Mouse (Mus musculus) lung, postnatal 4 days (tissue): Measurements from ENCODE around the gene Srsf10.

Experiments used
- DNase-seq, 2 experiments: peaks; one replicate each; pipeline ENCODE4 v3.0.0; 2021

Srsf10 gene

DNA sequence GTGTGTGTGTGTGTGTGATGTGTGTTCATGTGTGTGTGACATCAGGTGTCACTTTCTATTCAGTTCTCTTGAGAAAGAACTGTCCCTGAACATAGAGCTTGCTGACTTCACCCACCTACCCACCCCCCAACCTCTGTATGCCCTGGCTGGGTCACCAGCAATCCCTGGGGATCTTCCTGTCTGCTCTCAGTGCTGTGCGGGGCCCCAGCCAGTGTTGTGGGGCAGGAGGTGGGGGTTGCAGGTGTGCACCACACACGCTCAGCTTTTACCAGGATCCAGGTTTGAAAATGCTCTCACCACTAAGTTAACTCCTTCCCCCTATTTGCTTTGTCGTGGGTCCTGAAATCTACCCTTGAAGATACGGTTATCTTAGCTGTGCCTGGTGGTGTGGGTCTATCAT, 30.6 kb downstream of the Srsf10 start:
- DNase-seq, result no peak

DNA sequence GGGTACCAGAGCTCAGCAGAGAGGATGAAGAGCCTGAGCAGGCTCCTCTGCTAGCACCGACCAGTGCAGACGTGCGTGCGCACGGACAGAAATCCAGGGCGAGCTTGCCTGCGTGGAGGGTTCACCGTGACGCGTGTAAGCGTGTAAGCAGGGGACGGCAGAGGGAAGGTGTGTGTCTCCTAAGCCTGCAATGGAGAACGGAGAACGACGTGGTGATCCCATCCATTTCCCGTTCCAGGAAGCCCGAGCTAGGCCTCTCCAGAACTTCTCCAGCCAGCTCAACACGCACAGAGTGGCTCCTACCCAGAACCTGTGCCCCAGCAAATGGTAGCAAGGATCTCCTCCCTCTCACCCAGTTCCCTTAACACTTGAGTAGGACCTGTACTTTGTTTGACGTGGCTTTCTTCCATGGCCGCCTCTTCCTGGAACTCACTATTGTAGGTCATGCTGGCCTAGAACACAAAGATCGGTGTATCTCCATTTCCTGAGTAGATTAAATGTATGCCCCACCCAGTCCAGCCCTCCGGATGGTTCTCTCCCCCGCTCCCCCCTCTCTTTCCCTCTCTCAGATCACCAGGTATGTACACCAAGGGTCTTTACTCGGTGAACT, 33.0 kb downstream of the Srsf10 start:
- DNase-seq, result peak in 1 of 2 experiments; percentile 16

DNA sequence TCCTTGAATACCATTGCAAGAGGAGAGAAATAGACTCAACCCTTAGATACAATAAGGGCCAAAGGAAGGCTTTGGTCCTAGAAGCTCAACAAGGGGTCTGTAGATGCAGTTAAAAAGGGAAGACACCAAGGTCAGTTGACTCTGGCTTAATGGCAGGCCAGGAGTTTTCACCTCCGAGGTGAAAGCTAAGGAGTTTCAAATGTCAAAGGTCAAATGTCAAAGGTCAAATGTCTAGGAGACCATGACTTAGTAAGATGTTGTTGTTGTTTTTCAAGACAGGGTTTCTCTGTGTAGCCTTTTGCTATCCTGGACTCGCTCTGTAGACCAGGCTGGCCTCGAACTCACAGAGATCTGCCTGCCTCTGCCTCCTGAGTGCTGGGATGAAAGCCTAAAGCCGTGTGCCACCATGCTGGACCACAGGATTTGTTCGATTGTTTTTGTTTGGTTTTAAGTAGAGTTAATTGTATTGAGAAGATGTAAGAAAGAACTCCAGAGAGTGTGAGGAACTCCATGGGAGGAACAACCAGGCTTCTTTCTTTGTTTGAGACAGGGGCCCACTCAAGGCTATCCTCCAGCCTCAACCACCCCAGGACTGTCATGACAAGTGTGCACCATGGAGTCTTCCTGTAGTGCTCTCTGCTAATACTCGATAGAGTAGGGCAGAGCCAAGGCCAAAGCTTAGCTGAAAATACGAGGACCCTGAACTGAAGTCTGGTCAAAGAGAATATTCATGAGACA, 33.8 kb downstream of the Srsf10 start:
- peak in 1 of 2 experiments; percentile 13 for DNase-seq

DNA sequence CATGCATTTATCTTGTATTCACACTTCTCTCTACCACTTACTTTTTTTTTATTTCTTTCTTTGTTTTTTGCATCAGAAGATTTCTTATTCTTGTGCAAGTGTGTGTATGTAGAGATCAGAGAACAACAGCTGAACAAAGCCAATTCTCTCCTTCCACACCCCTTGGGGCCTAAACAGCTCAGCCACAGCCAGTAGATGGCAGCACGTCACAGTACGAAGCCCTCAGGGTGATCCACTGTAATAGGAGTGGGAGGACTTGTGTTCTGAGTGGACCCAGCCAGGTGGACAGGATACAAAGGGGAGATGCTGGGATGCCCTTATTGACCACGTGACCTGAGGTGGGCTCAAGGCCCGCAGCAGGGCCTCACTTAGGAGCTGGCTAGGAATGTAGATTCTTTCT, 34.3 kb downstream of the Srsf10 start:
- DNase-seq, result peak; percentile 81 to 87

DNA sequence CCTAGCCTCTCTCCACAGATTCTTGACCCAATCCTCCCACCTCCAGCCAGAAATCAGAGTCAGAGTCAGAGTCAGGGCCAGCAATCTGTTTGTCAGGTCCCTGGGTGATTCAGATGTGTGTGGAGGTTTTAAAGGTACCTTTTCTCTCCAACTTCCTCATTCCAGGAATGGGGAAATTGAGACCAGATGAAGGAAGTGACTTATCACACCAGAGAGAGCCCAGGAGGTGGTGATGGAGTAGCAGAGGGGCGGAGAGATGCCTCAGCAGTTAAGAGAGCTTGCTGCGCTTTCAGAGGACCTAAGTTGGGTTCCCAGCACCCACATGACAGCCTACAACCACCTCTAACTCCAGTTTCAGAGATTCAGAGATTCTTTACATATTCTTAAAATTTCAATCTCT, 36.0 kb downstream of the Srsf10 start:
- DNase-seq, result no peak

DNA sequence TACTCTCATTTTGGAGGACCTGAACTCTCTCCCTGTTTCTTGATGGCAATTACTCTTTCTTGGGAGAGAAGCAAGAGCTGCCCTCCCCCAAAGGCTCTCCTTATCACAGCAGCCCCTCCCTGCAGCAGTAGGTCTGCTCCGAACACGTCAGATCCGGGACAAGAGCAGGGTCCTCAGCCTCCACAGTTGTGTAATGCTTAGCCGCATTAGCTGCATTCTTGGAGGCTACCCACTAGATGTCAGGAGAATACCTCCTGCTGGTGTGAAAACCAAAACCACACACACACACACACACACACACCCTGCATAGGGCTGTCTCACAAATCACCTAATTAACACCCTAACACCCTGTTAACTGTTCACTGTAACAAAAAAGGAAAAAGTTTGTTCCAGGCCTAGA, 37.3 kb downstream of the Srsf10 start:
- no peak for DNase-seq

DNA sequence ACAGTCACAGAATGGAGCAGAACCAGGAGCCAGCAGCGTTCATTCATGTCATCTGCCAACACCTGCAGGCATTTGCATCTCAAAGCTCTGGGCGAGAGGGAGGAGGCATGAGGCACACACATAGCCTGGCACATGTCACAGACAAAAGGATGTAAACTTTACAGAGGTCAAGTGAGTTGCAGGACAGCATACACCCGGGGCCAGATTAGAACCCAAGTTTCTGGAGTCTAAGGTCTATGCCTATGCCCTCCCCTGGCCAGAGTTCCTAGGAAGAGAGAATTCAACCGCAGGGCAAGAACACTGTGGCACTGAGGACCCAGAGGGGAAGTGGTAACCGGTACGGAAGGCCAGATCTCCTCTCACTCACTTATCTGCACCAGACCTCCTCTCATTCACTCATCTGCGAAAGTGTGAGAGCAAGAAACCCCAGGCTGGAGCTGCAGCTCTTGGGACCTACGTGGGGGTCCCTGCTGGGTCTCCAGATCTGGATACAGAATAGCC, 39.6 kb downstream of the Srsf10 start, which contains the start of gene Cnr2:
Gene Cnr2, plus strand, starts transcription at position 324 of the 501 bp plus-strand sequence.
- DNase-seq, result peak in 1 of 2 experiments; percentile 36

DNA sequence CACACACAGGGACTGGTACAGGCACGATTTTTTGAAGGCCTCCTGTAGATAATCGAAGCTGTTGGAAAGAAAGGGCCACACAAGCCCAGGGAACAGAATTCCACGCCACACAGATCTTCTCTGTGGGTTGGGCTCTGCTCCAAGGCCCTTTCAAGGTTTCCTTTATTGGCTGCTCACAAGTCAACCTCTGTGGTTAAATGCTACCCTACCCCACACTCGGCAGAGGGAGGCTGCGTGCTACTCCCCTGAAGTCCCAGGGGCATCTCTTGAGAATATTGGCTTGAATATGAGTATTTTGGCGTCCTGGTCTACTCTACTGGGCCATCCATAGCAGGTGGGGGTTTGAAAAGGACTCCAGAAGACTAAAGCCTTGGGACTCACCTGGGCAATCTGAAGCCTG, 40.6 kb downstream of the Srsf10 start:
- DNase-seq, result no peak

DNA sequence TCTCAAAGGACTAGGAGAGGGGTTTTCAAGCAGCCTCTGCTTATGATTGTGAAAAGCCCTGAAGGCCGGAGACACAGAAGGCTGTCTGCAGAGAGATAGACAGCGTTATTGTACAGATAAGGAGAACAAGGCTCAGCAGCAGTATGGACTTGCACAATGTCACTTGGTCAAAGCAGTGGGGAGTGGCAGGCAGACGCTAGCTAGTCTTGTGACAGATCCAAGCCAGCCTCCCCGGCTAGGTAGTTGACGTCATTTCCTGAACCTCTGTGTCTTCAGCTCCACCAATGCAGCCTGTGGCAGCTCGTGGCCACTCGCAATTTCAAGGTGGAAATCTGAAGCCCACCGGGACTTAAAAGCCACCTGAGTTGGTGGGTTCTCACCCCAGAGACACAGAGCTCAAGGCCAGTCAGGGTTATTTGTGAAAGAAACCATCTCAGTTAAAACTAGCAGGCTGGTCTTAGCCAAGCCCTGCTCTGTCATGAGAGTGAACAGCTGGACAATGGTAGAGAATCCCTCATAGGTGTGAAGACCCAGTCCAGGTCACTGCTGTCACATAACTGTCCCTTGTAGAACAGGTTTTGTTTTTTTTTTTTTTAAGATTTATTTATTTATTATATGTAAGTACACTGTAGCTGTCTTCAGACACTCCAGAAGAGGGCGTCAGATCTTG, 43.0 kb downstream of the Srsf10 start:
- peak; percentile 71 to 74 for DNase-seq

DNA sequence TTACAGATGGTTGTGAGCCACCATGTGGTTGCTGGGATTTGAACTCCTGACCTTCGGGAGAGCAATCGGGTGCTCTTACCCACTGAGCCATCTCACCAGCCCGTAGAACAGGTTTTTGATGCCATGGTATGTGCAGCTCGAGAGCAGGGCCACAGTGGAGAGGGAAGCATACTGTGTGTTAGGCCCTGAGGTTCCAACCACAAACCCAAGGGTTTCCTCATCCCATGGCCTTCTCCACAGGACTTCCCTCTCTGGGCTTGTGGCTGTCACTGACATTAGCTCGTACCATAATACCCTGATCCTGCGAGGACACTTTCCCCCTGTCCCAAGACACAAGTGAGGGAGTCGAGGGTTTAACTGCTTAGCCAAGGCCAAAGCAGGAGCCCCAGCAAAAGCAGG, 43.5 kb downstream of the Srsf10 start:
- DNase-seq, result peak in 1 of 2 experiments; percentile 35

DNA sequence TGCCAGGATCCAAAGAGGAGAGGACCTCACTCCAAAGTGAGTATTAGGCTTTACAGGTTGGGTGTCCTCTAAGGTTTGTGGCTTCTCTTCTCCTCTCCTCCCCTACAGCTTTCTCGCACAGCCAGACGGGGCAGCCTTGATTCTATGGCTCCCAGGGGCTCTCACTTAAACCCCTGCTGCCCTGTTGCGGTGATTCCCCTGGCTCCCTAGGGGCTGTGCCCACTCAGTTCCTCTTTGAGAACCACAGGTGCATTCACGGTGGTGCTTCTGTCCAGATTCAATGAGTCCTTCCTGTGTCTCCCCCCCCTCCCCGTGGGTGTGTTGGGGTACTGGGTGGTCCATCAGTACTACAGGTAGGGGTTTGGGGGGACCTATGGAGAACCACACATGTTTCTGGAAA, 44.5 kb downstream of the Srsf10 start:
- DNase-seq, result no peak

DNA sequence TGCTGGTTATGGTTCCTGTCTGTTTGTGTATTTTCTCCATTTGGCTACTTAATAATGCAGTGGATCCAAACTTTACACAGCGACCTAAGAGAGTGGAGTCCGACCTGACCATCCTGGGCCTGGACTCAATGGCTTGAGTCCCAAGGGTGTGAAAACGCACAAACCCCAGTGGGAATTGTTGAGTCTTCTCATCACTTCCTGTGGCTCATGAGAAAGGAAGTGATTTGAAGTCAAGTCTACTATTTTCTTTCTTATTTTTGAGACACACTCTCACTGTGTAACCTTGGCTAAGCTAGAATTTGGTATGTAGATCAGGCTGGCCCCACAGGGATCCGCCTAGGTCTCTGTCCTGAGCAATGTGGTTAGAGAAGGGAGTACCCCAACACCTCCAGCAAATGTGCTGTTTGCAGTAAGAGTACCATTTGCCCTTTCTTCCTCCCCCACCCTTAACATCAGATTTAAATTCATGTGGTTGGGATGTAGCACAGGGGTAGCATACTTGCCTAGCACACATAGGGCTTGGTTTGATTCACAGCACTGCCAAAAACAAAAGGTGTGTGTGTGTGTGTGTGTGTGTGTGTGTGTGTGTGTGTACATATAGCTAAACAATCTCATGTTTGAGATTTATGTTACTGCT, 47.2 kb downstream of the Srsf10 start:
- no peak for DNase-seq

DNA sequence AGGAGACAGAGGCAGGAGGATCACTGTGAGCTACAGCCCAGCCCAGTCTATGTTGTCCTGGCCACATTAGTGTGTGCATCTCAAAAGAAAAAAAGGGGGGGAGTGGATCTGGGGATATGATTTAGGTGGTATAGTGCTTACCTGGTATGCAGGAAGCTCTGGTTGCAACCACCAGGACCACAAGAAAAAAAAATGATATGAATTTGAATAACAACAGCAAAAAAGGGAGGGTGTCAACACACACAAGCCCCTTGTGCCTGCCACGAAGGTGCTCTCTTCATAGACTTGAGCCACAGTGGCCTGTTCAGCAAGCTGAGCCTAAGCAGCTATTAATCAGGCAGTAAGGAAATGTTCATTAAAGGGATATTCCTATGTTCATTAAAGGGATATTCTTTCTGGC, 49.3 kb downstream of the Srsf10 start:
- no peak for DNase-seq

DNA sequence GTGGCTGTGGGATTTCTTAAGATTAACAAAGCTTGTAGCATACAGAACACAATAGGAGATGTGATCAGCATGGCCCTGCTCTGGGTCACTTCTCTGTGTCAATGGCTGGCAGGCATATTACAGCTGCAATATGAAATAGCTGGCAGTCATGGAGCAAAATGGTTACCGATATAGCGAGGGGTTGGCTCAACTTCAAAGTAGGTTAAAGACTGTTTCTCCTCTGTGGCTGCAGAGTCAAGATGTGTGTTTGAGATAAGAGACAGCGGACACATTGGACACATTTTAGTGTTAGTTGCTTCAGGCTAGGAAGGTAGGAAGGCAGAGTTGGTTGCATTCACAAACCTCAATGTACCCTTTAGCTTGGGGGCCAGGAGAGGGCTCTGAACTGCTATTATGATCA, 51.1 kb downstream of the Srsf10 start:
- no peak for DNase-seq

DNA sequence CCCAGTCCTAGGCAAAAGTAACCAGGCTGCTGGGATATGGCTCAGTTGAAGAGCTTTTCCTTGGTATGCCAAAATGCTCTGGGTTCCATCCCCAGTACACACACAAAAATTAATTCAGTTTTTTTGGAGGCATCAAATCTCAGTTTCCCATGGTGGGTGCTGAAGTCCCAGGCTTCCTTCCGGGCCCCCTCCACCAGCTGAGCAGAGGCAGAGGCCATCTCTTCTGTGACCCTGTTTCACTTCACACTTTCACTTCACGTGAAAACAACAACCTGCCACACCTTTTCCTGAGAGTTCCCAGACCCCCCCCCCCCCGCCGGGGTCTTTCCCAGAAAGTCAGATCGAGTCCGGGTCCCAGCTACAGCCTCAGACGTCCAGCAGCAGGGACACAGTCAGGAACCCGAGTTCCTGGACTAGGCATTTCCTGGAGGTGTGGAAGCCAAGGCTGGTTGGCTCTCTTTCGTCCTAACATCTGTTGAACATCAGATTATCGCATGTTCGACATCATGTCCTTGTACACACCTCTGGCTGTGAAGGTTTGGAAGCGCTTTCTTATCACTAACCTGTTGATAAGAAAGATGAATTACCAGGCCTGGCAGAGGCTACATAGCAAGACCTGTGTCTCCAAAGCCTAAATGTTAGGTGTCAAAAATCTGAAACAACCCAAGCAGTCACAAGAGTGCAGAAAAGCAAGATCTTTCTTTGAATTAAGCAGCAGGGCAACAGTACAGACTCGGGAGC, 53.9 kb downstream of the Srsf10 start:
- DNase-seq, result no peak

DNA sequence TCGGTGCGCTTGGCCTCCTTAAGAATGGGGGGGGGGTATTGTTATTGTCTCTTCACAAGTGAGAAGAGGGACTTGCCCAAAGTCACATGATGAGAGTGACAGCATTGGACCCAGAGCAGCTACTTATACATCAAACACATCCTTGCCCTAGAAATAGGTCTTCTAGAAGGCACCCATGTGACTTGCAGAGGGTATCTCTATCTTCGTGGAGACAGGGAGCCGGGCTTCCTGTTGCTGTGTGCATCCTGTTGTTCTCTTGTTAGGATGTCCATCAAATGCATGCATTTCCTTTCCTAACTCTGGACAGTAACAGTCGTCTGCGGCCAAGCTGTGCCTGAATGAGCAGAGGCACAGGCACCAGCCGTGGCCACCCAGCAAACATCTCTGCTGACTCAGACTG, 56.0 kb downstream of the Srsf10 start:
- peak; percentile 32 to 47 for DNase-seq

DNA sequence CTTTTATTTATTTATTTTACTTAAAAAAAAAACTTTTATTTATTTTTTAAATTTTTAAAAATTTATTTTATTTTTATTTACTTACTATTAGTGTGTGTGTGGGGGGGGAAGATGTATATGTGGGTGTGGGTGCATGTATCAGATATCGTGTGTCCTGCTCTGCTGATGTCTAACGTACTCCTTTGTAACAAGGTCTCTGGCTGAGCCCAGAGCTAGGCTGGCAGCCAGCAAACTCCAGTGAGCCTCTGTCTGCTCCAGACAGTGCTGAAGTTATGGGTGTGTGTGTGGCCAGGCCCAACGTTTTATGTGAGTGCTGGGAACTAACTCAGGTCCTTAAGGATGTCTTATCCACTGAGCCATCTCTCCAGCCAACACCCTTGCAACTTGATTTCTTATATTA, 56.6 kb downstream of the Srsf10 start:
- DNase-seq, result no peak

DNA sequence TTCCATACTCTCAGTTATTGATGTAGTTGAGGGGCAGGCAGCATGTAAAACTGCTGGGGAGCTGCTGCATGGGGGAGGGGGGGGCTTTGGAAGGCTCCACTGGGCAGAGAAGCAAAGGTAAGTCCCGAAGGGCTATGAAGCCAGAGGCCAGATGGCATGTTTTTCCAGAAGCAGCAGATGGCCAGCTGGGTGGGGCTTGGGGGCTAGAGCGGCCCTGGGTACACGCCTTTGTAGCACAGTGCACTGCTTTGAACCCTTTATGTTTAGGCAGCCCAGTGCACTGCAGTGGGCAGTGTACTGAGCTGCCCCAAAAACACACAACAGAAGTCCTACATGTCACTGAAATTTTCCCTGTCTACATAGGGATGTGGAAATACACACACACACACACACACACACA, 57.3 kb downstream of the Srsf10 start:
- no peak for DNase-seq

DNA sequence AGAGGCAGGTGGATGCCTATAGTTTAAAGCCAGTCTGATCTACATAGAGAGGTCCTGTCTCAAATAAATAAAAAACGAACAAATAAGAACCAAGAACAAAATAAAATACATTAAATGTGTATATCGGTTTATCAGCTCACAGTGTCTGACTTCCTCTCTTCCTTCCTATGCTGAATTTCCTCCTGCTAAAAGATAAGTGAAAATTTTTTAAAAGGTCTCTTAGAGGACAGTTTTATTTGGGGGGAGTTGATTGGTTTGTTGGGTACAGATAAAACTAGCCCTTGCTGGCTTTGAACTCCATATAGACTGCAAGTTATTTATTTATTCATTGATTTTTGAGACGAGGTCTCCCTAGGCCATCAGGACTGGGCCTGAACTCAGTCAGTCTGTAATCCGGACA, 57.9 kb downstream of the Srsf10 start:
- no peak for DNase-seq

DNA sequence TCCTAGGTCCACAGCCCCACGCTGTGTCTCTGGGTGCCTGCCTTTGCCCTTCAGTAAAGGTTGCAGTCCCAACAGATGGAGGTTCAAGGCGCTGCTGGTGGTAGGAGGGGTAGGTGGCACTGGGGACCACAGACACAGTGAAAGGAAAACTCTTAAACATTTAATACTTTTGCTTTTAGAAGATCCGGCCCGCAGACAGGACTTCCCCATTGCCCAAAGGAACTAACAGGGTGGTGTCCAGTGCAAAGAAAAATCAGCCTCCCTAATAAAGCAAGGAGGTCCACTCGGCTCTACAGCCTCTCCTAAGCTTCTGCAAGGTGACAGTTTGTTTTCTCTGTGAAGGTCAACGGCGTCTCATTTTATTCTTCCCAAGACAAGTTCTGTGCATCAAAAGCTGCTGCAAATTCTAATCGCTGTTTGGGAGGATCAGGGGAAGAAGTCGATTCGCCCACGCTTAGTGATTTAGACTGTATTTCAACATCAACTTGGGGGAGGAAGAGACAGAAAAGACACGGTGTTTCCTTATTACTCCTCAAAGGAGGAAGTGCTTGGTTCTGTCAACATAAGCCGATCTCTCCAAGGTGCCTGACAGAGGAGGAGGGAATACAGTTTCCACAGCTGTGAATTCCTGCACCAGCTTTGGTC, 63.2 kb downstream of the Srsf10 start:
- peak in 1 of 2 experiments; percentile 29 for DNase-seq

DNA sequence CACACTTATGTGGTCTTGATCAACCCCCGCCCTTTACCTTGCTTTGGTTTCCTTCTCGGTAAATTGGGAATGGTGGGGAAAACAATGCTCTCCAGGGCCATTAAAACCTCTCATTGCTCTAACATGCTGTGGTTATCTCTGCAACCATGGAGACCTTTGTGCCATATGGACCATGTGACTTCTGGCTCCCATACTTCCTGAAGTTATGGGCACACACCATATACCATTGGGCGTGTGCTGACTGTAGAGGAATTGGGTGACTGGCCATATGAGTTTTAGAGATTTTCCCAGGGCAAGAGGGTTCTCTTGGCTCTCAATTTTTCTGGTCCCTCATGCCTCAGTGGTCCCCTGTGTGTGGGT, 63.7 kb downstream of the Srsf10 start:
- no peak for DNase-seq
